Mouse (Mus musculus) C2C12 (cell line): ENCODE results near the gene Slc25a20.

Experiments
- CTCF ChIP-seq: IDR thresholded peaks from one replicate; pipeline ENCODE4 v1.5.1; 2011; ENCODE audit not compliant: control insufficient read depth, insufficient read depth, insufficient read length
- MYOG ChIP-seq: IDR thresholded peaks from one replicate; pipeline ENCODE4 v1.6.1; 2011; ENCODE audit not compliant: control insufficient read depth, insufficient read length; ENCODE audit errors: extremely low read depth

DNA sequence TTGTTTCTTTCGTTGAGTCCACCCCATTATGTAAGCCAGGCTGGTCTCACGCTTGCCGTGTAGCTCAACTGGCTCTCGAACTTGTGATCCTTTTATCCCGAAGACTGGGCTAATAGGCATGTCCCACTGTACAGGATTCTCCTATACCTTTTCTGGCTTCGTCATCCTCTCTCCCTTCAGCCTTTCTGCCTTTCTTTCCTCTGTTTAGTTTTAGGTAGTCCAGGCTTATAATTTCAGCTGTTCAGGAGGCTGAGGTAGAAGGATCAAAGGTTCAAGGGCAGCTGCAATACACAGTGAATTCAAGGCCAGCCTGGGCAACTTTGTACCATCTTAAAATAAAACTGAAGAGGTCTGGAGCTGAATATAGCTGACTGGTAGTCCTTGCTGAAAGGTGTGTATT lies 25.3 kb downstream of the Slc25a20 start:
- TF ChIP-seq CTCF (no peak), MYOG (no peak)
